Mouse (Mus musculus): ENCODE measurements around the gene Slc2a1.

DNA sequence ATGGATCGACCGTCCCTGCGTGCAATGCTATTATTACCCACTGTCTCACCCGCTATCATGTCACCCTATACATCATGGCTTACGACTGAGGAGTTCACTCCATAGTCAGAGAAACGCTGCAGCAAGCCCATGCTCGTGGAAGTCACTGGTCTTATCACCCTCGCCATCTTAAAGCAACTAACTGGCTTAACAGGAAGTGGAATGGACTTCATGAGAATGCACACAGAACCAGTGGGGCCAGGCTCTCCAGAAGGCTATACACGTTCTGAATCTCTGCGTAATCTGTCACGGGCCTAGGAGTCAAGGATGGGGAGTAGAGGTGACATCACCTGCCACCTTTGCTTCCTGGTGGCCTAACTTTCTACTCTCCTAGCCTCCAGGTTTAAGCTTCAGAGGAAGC lies 40.2 kb downstream of the Slc2a1 start:
- TF ChIP-seq CTCF (IDR thresholded peaks at IDR 0.05; ENCODE audit: low read depth, low read length) (no peak), POLR2A (IDR thresholded peaks at IDR 0.05; ENCODE audit: extremely low read depth, insufficient read depth, low read length) (no peak)

All from liver, adult 2 months (tissue).